Mouse (Mus musculus) heart, postnatal 36 days (tissue): ENCODE data around the gene ccdc198. TPM values are rescaled to one million over a fixed set of nuclear protein-coding genes. Genes with fewer than 3 reads are reported as not detected.

Experiments
- DNase-seq, 2 experiments: peaks; one replicate each; pipeline ENCODE4 v3.0.0; 2021 to 2022
- intact Hi-C: fragments of 180-260 bp; cut with DNase I; formaldehyde crosslinking; loops from one replicate; pipeline ENCODE4 v1.15.1; 2025
- total RNA-seq, 2 experiments: library from RNA; stranded (reverse); gene quantifications; 2 replicates each; pipeline ENCODE4 v1.2.3; 2021

Gene ccdc198
- total RNA-seq, 2 experiments from 2014 or later, result not detected

DNA sequence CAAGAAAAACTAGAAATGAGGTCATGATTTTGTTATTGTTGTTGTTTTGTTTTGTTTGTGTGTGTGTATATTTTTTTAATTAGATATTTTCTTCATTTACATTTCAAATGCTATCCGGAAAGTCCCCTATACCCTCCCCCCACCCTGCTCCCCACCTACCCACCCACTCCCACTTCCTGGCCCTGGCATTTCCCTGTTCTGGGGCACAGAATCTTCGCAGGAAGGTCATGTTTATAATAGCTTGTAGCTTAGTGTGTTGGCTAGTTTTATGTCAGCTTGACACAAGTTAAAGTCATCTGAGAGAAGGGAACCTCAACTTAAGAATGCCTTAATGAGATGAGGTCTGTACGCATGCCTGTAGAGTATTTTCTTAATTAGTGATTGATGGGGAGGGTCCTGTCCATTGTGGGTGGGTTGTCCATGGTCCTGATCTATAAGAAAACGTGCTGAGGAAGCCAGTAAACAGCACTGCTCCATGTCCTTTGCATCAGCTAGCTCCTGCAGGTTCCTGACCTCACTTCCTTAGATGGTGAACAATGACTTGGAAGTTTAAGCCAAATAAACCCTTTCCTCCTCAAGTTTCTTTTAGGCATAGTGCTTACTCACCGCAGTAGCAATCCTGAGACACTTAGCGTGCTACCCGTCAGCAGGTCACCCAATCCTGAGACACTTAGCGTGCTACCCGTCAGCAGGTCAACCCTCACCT is 44.0 kb downstream of the ccdc198 start:
- intact Hi-C loops, result no loop called here
- DNase-seq, result no peak

DNA sequence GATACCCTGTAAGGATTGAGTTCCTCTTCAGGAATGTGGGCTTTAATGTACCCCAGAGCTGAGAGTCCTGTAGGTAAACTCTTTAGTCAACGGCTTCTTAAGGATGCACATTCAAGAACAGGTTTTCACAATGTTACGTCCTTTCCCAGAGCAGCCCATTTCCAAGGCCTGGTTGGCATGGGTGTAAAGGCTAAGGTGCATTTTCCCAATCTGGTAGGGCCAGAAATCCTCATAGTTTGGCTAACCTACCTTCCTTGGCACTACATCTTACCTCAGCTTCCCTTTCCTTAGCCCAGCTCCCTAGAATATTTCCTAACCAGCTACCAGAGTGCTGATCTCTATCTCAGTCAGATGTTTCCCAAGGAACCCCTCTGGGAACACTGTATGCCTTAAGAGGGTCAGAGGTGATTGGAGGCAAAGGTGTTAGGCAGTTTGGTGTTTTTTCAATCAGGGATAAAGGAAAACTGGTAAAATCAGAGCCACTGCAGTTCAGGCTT is 48.2 kb downstream of the ccdc198 start:
- no peak for DNase-seq
- intact Hi-C loops, result no loop called here

DNA sequence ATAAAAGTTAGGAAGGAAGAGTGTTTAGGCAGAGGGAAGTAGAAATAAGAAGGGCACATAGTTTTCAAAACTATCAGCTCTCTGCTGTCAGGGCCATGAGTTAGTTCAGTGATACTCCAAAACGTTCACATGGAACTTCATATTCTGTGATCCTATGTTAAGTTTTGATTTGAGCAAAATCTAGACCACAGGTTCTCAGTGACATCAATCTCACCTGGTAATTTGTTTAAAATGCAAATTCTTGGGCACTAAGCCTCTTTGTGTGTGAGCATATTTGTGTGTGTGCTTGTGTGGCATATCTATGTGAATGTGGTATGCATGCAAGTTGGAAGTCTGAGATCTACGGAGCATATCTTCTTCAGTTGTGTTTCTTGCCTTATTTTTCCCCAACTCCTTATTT is 59.0 kb downstream of the ccdc198 start:
- no peak for DNase-seq
- intact Hi-C loops, result no loop called here

DNA sequence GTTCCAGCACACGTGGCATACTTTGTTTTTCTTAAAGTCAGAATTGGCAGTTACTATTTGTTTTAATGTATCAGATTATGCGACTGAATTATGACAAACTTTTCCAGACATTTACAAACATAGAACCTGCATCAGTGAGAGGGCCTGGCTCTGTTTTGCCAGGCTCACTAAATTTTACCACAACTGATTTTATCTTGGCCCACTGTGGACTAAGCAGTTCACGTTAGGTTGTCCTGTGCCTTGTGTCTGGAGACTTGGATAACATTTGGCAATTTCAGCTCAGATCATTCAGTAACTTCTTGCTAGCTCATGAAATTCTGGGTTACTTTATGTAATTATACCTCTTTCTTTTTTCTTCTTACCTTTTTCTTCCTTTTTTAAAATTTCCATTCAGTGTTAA is 65.5 kb downstream of the ccdc198 start:
- no peak for DNase-seq
- intact Hi-C loops, result no loop called here

DNA sequence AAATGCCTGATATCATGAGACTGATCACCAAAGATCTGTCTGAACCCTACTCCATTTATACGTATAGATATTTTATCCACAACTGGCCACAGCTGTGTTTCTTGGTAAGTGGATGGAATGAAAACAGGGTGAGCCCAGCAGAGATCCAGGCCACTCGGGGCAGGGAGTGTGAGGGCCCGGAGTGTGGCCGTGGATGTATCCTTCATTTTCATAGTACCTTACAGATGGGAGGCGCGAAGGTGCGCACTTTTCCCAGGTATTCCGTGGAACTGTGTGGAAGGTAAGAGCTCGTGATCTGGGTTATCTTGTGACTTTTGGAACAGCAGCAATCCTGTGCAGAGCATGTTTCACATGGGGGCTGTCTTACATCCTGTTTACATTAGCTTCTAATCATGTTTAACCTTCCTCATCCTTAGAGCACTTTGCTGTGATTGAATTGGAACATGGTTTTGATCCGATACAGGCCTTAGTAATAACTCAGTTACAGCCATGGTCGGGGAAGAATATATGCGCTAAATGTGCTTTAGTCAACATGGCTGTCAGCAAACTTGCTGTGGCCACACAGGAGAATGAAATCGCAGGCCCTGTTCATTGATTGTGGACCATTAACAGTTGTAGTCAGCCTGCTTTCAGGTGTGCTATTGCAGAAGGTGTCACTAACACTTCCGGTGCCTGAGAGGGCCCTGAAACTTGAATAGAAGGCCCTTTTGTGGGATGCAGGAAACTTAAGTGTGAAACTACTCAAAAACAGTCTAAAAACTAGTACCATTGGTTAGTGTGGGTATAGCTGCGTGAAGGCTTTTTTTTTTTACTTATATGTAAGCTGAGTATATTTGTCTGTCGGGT is 71.8 kb downstream of the ccdc198 start:
- DNase-seq, result no peak

DNA sequence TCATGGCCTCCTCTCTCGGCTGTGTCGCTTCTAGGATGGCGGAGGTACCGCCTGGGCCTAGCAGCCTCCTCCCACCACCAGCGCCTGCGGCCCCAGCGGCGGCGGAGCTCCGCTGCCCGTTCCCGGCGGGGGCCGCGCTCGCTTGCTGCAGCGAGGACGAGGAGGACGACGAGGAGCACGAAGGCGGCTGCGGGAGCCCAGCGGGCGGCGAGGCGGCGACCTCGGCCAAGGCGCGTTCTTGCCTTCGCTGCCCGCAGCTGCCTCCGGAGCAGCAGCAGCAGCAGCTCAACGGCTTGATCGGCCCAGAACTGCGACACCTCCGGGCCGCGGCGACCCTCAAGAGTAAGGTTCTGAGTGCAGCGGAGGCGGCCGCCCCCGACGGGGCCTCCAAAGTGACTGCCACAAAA is 72.7 kb downstream of the ccdc198 start:
- peak; percentile 45 to 67 for DNase-seq

More for the DNA sequence above, 71.8 kb downstream of the ccdc198 start:
- intact Hi-C loops, result loop anchor here (5.0 kb wide), 2 partner anchors 106 to 726 kb away; partner anchors contain the start of genes Ap5m1, Exoc5 and Tmem260

DNA sequence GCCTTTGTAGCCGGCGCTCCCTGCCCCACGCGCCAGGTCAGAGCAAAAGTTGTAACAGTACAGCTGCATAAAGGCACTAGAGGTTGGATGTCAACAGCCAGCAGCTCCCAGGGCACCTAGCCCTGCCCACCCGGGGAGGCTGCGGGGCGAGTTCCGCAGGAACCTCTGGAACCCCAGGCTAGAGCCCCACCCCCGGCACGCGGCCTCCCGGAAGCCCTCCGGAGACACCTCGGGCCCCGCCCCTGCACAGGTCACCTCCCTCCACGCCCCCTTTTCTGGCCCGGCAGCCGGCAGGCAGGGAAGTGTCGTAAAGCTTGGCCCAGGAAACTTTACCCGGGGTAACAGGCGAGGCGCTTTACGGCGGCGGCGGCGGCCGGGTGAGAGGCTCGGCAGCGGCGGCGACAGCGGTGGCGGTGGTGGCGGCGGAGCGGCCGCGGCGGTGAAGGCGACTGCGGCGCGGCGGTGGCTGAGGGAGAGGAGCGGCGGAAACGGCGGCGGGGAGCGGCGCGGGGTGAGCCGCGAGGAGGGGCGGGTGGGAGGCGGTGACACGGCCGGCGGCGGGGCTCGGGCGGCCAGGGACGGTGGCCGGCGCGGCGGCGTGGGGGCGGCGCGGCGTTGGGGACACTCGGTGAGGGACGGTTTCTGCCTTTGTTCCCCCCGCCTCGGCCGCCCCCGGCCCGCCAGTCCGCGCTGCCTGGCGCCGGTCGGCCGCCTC is 73.2 kb downstream of the ccdc198 start, which contains the start of gene Naa30:
Gene Naa30 (plus strand): TSS at position 360 of the 715 bp plus-strand sequence.
- intact Hi-C loops, result loop anchor here (5.0 kb wide), 2 partner anchors 105 to 725 kb away; partner anchors contain the start of genes Ap5m1, Exoc5 and Tmem260
- peak; percentile 95 to 97 for DNase-seq

More for the DNA sequence above, 72.7 kb downstream of the ccdc198 start:
- intact Hi-C loops, result loop anchor here (5.0 kb wide), 2 partner anchors 105 to 725 kb away; partner anchors contain the start of genes Ap5m1, Exoc5 and Tmem260

DNA sequence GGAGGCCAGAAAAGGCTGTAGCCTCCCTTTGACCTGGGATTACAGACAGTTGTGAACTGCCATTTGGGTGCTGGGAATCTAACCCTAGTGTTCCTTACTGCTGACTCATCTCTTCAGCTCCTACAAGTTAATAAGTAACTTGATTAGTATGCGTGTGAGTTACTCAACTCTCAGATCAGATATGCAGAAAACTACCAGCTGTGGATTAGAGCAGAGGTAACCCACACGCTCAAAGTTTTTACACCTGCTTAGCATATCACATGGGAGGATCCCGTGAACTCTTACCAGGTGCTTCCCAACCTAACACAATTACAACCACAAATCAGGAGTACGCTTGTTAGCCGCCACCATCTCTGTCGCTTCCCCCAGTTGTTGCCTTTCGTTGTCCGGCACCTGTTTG is 74.0 kb downstream of the ccdc198 start:
- intact Hi-C loops, result loop anchor here (5.0 kb wide), 2 partner anchors 104 to 724 kb away; partner anchors contain the start of genes Ap5m1, Exoc5 and Tmem260
- no peak for DNase-seq

Other genes with a start within 250 kb of the ccdc198 start
- gene Ap5m1, start 179.4 kb downstream of the ccdc198 start, total RNA-seq, result 10 to 100 TPM; 10.7 to 11.0 TPM
- 10 to 100 TPM; 18.8 to 20.2 TPM for gene Exoc5, start 178.8 kb downstream of the ccdc198 start, total RNA-seq
- 10 to 100 TPM; 25.6 to 26.6 TPM for gene Naa30, start 73.2 kb downstream of the ccdc198 start, total RNA-seq